Mouse (Mus musculus): ENCODE measurements around the gene Usp10. TPM values are rescaled to one million over a fixed set of nuclear protein-coding genes. Genes with fewer than 3 reads are reported as not detected.

The Usp10 gene
- 100 to 1,000 TPM; 102 to 117 TPM for total RNA-seq (2023)

DNA sequence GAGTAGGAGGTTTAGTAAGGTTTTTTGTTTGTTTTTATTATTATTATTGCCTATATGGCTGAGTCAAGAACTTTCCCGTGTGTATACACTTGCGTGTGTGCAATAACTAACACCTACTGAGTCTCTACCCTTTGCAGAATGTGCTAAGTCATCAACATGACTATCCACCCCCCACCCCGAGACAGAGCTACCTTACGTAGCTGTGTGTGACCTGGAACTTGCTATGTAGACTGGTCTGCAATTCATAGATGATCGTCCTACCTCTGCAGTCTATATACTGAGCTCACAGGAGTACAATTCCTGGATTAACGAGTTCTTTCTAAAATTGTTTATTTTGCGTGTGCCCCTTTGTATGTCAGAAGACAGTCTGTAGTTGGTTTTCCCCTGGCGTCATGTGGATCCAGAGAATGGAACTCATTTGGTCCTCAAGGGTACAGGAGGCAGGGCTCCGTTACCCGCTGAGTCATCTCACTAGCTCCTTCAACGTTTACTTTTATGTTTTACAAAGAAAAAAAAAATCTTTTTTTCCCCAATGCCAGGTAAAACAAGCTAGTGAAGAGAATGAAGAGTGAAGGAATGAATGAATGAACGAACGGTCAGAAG lies at the start of gene Usp10:
TSS of gene Usp10 (plus strand) at position 417 of the 603 bp plus-strand sequence.

DNA sequence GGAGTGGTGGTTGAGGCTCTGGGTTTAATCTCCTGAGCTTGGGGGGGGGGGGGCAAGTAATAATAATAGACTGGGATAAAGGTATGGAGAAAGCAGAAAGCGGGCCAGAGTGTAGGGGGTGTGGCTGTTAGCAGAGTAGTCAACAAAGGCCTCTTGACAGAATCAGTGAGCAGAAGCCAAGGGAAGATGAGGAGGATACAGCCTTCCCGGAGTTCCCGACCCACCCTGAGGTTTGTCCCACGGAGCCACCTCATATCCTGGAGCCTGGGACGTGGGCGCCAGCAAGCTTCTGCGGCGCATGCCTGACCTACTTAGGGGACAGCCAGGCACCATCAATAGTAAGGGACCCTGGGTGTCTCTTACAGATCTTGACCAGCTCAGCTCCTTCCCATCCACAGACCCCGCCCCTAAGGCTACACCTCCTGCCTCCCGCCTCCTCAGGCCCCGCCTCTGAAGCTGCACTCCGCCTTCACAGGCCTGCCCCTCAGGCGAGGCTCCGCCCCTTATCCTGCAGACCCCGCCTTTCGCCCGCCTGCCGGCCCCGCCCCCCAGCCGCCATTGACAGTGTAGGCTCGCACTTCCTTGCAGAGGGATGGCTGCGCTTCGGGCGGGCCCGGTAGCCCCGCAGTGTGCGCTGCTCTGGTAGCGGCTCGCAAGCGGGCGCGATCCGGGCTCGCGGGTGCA lies 48.3 kb upstream of the Usp10 start, which contains the start of gene Klhl36:
TSS of gene Klhl36 (plus strand) at position 561 of the 684 bp plus-strand sequence.

DNA sequence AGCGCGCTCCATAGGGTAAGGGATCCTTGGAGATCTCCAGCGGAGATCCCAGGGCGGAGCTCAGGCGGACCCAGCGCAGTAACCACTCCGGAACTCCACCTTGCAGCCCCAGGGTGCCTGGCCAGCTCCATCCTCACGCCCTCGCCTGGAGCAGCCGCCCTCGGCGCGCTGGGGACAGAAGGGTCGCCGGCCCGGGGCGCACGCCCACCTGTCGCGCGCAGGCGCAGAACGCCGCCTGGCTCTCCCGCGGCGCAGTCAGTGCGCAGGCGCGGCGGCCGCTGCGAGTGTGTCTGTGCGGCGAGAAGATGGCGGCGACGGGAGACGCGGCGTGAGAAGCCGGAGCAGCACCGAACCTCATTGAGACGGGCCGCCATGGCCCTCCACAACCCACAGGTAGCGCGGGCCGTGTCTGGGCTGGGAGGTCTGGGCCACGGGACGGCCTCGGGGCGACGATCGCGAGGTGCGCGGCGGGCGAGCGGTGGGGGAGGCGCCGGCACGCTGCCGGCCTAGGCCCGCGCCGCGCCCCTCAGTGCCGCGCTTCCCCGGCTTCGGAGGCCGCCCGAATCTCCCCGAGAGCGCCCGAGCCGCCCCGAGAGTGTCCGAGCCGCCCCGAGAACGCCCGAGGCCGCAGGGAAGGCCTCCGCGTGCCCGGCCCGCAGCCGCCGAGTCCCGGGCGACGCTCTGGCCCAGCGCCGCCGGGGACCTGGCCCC lies 542 bp downstream of the Usp10 start, which contains the start of gene Gm20388:
TSS of gene Gm20388 (plus strand) at position 295 of the 711 bp plus-strand sequence.

DNA sequence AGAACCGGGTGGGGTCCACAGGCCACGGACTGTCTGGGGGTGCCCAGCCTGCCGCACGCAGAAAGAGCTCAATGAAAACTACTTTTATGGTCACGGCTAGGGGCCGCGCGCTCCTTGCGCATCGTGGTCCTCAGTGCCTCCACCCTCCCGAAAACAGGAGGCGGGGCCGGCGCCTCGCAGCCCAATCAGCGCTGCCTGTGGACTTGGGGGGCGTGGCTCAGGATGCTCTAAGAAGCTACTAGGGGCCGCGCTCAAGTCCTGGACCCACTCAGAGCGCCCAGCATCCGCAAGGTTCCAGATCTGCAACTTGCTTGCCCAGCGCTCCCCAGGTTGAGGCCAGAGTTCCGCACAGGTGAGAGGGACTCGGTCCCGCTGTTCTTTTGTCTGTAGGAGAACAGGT lies 82.1 kb downstream of the Usp10 start, which contains the start of gene Crispld2:
TSS of gene Crispld2 (plus strand) at position 190 of the 400 bp plus-strand sequence.

Other genes with a start within 250 kb of the Usp10 start
- not detected for gene Wfdc1, start 244.0 kb upstream of the Usp10 start, total RNA-seq (2023)
- gene Atp2c2, start 210.4 kb upstream of the Usp10 start, total RNA-seq (2023) = not detected
- gene Tldc1, start 131.9 kb upstream of the Usp10 start, total RNA-seq (2023) = 1 to 10 TPM; 3.6 to 4.6 TPM
- 100 to 1,000 TPM; 381 to 385 TPM for gene Cotl1, start 69.8 kb upstream of the Usp10 start, total RNA-seq (2023)
- 10 to 100 TPM; 13.2 to 14.1 TPM for gene Klhl36, start 48.1 kb upstream of the Usp10 start, total RNA-seq (2023)
- 1 to 10 TPM in 1 of 2 experiments, not detected in 1; 1.8 TPM for gene Gm20388, start 481 bp downstream of the Usp10 start, total RNA-seq (2023)
- gene Crispld2, start 82.1 kb downstream of the Usp10 start, total RNA-seq (2023) = not detected
- gene Zdhhc7, start 191.1 kb downstream of the Usp10 start, total RNA-seq (2023) = 10 to 100 TPM; 30.4 to 34.5 TPM
- under 1 TPM; 0.33 to 0.96 TPM for gene 6430548M08Rik, start 203.8 kb downstream of the Usp10 start, total RNA-seq (2023)